Mouse (Mus musculus) Patski (cell line): Measurements from ENCODE around the gene Gm8439. TPM values are rescaled to one million over a fixed set of nuclear protein-coding genes. Genes with fewer than 3 reads are reported as not detected.
A peak's percentile ranks its signal among the peaks of the same experiment; 100 is the strongest.
"Not testable (repeated sequence)": the region's sequence is repeated elsewhere in the genome, so short reads cannot be mapped to it uniquely, and the experiment has no call there.

Experiments
- ATAC-seq: fragments of 100-300 bp; one replicate; pipeline ENCODE4 v1.8.0; 2021
- CTCF ChIA-PET: fragments of 350-600 bp; sonication (Branson Sonifier 250); formaldehyde crosslinking; loops from one replicate; lab custom pipeline; 2022; ENCODE audit warnings: inconsistent platforms; lab: Charles Lee
- POLR2A ChIA-PET: fragments of 350-600 bp; sonication (Branson Sonifier 250); formaldehyde crosslinking; loops from one replicate; lab custom pipeline; 2022; ENCODE audit warnings: antibody characterized with exemption, inconsistent platforms; lab: Charles Lee
- DNase-seq: peaks from one replicate; pipeline ENCODE4 v3.0.0-alpha.2; 2011; ENCODE audit warnings: low read depth, low spot score
- H3K27me3 ChIP-seq: fragments of 371-371 bp; one replicate; pipeline ENCODE4 v1.5.1; 2021
- CTCF ChIP-seq: fragments of 100-300 bp; IDR thresholded peaks from one replicate; pipeline ENCODE4 v1.5.1; 2021
- in situ Hi-C: fragments of 300-500 bp; cut with MboI; formaldehyde crosslinking; loops from 3 replicates; pipeline ENCODE4 v1.11.1; 2018; ENCODE audit warnings: low pct_unique_long_range_greater_than_20kb, mixed read lengths
- polyA plus RNA-seq: library from polyadenylated mRNA; unstranded; gene quantifications from one replicate; pipeline ENCODE4 v1.2.3, GENCODE M21; 2021

Gm8439 gene
- polyA plus RNA-seq, 1 experiment from 2014 or later = not detected

DNA sequence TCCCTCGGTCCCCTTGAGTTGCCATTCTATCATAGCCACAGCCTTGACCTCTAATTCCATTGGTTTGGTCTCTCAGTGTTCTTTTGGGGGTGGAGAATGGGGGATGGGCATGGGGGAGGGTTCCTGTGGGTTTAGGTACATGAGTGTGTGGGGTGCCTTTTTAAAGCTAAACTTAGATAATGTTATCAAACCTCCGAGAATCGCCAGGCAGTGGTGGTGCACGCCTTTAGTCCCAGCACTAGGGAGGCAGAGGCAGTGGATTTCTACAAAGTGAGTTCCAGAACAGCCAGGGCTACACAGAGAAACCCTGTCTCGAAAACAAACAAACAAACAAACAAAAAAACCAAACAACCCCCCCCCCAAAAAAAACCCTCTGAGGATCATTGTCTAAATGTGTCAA is 7.7 kb upstream of the Gm8439 start:
- H3K27me3 ChIP-seq = no peaks in the 10 kb centered on the region
- no peak for TF ChIP-seq CTCF
- in situ Hi-C loops = loop anchor here (5.0 kb wide), 1 partner anchor 171 kb away; no protein-coding TSS in a partner anchor
- ATAC-seq (no peak), DNase-seq (no peak)
- ChIA-PET CTCF (interaction anchor here (1.2 kb wide), 1 partner anchor 9 kb away, joined by 4 read pairs; no protein-coding TSS in a partner anchor), POLR2A (no interaction called here)

DNA sequence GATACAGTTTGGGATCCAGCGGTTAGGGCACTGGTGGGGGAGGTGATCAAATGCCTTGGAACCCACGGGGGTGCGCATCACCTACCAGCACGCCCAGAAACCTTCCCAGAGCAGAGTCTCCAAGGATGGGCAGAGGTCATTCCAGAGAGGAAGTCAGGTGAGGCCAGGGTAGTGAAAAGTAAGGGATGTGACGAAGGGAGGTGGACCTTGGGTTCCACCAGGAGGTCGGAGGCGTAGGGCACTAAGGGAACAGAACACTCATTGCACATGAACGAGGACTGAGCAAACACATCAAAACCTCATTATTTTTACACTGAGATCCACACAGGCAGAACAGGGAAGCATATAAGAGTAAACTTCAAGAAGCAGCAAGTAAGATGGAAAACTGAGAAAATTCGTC is 6.8 kb upstream of the Gm8439 start:
- DNase-seq = no peak
- POLR2A ChIA-PET = no interaction called here

DNA sequence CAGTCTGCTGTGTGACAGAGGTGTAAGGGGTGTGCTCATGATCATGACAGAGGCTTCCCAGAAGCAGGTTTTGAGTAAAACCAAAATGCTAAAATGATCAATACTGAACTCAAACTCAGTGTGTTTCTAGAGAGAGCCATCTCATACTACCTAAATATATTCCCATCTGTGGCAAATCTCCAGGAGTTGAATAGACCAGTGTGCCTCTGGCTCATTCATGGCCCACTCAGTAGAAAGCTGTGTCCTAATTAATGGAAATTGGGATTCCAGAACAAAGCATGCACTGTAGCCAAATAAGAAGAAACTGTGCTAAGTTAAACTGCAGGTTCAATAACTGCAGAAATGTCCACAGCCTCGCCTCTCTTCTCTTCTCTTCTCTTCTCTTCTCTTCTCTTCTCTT is 1.6 kb upstream of the Gm8439 start:
- ATAC-seq (no peak), DNase-seq (no peak)
- ChIA-PET POLR2A (no interaction called here), CTCF (no interaction called here)
- in situ Hi-C loops = no loop called here
- H3K27me3 ChIP-seq = no peaks in the 10 kb centered on the region
- no peak for TF ChIP-seq CTCF

More for the DNA sequence above, 6.8 kb upstream of the Gm8439 start:
- no peak for TF ChIP-seq CTCF
- no peak for ATAC-seq
- CTCF ChIA-PET = no interaction called here
- no peaks in the 10 kb centered on the region for H3K27me3 ChIP-seq
- in situ Hi-C loops = loop anchor here (5.0 kb wide), 1 partner anchor 171 kb away; no protein-coding TSS in a partner anchor

DNA sequence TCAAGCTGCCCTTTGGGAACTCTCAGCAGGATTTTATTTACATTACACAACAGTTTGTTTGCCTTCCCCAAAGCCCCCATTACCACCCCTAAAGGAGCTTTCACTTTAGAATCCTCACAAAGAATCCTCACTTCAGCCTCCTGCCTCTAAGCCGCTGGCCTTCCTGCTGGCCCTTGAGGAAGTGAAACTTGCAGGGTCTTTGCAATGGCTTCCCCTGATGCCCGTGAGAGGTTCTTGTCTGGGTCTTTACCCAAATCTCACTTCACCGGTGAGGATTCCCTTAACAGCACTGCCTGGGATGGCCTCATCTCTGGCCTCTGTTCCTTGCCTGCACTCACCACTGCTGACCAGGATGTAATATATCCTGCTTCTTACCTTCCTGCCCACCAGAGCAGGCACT is 525 bp downstream of the Gm8439 start:
- no peak for ATAC-seq
- in situ Hi-C loops = no loop called here
- H3K27me3 ChIP-seq = no peaks in the 10 kb centered on the region
- ChIA-PET CTCF (interaction anchor here (0.8 to 2.2 kb wide), 9 partner anchors 9 to 237 kb away, joined by 3 to 17 read pairs (median 5); partner anchors contain the start of gene Ctps), POLR2A (no interaction called here)
- TF ChIP-seq CTCF = no peak
- DNase-seq = no peak

DNA sequence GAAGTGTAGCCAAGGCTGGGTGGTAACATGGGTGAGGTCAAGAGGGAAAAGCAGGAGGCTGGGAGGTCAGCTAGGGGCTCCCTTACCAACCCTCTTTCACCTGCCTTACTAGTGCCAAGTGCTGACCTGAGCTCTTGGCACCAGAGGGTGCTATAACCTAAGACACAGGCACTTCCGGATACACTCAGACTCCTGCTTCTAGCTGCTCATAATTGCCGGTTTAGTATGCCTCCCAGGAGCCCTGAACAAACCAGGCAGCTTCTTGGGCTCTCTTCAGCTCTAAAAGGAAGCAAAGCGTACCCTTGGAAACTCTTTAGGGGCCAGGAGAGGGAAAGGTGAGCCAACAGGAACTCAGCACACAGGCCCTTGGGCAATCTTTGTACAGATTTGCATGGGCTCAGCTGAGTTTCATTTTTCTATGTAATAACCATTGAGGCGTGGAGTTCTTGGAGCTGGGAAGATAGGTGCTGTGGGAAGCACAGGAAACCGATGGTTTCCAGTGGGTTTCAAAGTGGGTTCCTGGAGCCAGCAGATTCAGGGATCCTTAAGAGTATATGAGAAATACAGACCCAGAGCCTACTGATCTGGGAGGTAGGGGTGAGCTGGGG is 1.4 kb downstream of the Gm8439 start:
- ATAC-seq = peak; percentile 90
- in situ Hi-C loops = loop anchor here (5.0 to 10.0 kb wide), 2 partner anchors 92 to 315 kb away; no protein-coding TSS in a partner anchor
- peak; percentile 77 for TF ChIP-seq CTCF
- CTCF ChIA-PET = interaction anchor here (0.8 to 2.2 kb wide), 13 partner anchors 9 to 236 kb away, joined by 3 to 17 read pairs (median 4); partner anchors contain the start of gene Ctps
- POLR2A ChIA-PET = no interaction called here
- no peak for DNase-seq
- H3K27me3 ChIP-seq = no peaks in the 10 kb centered on the region

DNA sequence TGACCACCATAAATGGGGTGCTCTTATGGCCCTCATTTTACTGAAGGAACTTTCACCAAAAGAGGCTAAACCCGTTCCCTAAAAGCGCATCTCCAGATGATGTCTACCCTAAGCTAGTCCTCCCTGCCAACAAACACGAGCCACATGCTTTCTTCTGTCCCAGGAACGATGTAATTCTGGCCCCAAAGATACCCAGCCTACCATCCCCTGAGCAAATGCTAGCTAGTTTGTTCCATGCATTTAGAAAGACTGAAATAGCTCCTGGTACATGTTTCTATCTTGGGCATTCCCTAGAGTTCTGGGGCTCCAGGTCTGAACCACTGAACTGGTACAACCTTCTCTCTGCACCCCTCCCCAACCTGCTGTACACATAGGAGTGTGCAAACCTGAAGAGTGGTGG is 2.4 kb downstream of the Gm8439 start:
- DNase-seq (no peak), ATAC-seq (no peak)
- H3K27me3 ChIP-seq = no peaks in the 10 kb centered on the region
- in situ Hi-C loops = loop anchor here (5.0 to 10.0 kb wide), 2 partner anchors 91 to 314 kb away; no protein-coding TSS in a partner anchor
- no peak for TF ChIP-seq CTCF
- CTCF ChIA-PET = interaction anchor here (2.1 to 2.2 kb wide), 2 partner anchors 91 to 235 kb away, joined by 6 to 17 read pairs; no protein-coding TSS in a partner anchor
- POLR2A ChIA-PET = no interaction called here

DNA sequence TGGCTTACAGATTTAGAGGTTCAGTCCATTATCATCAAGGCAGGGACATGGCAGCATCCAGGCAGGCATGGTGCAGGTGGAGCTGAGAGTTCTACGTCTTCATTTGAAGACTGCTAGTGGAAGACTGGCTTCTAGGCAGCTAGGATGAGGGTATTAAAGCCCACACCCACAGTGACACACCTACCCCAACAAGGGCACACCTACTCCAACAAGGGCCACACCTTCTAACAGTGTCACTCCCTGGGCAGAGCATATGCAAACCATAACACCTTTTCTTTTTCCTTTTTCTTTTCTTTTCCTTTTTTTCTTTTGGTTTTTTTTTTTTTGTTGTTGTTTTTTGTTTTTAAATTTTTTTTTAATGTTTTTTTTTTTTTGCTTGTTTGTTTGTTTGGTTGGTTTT is 7.7 kb downstream of the Gm8439 start:
- POLR2A ChIA-PET, CTCF ChIA-PET, DNase-seq, H3K27me3 ChIP-seq, ATAC-seq: not testable (repeated sequence)
- in situ Hi-C loops = loop anchor here (10.0 kb wide), 1 partner anchor 309 kb away; no protein-coding TSS in a partner anchor

DNA sequence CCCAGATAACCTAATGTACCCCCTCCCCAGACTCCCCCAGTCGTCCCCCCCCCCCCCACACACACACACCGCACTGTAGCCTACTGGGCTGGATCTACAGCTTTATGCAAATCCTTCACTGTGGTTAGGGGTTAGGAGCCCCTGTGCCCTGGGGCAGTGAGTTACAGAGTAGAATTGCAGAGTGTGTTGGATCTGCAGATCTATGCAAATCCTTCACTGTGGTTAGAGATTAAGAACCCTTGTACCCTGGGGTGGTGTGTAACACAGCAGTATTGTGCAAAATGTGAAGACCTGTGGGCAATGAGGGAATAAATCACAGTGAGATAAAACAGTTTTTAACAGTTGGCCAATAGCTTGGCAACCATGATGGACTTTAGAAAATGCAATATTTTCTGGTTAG is 10.4 kb downstream of the Gm8439 start:
- DNase-seq (no peak), ATAC-seq (no peak)

DNA sequence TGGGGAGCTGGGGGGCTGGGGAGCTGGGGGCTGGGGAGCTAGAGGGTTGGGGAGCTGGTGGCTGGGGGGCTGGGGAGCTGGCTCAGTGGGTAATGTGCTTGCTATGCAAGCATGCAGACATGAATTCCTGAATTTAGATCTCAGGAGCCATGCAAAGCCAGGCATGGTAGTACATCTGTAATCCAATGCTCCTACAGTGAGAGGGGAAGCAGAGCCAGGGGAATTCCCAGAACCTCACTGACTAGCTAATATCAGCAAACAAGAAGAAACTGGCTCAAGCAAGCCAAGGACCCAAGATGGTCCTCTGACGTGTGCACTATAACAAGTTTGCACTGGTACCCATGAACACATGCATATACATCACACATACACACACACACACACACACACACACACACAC is 13.2 kb downstream of the Gm8439 start:
- POLR2A ChIA-PET = no interaction called here
- DNase-seq = no peak
- no peak for TF ChIP-seq CTCF

More for the DNA sequence above, 10.4 kb downstream of the Gm8439 start:
- POLR2A ChIA-PET = interaction anchor here (0.8 kb wide), 1 partner anchor 27 kb away, joined by 3 read pairs; no protein-coding TSS in a partner anchor
- CTCF ChIA-PET = interaction anchor here (2.6 kb wide), 1 partner anchor 9 kb away, joined by 9 read pairs; the partner anchor contains the start of gene Gm8439
- H3K27me3 ChIP-seq = no peaks in the 10 kb centered on the region
- TF ChIP-seq CTCF = no peak
- in situ Hi-C loops = loop anchor here (10.0 kb wide), 1 partner anchor 306 kb away; no protein-coding TSS in a partner anchor

DNA sequence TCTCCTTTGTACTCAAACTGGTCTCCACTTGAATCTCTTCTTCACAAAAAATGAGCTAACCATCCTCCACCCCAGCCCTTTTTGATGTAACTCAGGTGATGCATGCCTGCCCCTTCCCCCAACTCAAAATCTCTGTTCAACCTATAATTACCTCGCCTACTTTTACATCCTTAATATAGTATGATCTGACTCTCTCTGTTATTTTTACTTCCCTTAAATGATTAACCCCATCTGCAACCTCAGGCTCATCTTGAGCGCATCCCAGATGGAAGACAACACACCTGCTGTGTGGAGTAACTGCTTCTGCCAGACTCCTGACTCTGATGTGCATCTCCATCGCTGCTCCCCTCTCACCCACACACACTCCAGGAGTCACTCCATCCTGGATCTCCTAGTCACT is 14.1 kb downstream of the Gm8439 start:
- no peak for TF ChIP-seq CTCF
- POLR2A ChIA-PET = no interaction called here
- ATAC-seq = no peak
- no peaks in the 10 kb centered on the region for H3K27me3 ChIP-seq
- CTCF ChIA-PET = interaction anchor here (0.8 kb wide), 1 partner anchor 9 kb away, joined by 3 read pairs; no protein-coding TSS in a partner anchor
- no peak for DNase-seq
- in situ Hi-C loops = no loop called here

More for the DNA sequence above, 13.2 kb downstream of the Gm8439 start:
- CTCF ChIA-PET = no interaction called here
- in situ Hi-C loops = no loop called here
- no peaks in the 10 kb centered on the region for H3K27me3 ChIP-seq
- ATAC-seq = no peak

DNA sequence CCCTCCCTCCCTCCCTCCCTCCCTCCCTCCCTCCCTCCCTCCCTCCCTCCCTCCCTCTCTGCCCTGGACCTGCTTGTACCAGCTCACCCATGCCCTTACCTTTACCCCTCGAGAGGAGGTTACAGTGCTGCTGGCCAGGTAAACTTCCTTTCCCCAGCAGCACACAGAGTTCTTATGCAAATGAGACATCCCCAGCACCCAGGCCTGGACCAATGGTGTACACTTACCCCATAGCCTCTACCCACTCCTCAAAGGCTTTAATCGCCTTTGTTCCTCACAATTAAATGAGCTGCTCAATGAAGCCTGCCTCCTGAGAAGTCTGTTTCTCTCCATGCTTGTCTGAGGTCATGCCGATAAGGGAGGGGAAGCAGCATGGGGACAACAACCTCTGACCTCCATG is 18.4 kb downstream of the Gm8439 start:
- ATAC-seq (no peak), DNase-seq (no peak)
- TF ChIP-seq CTCF = no peak
- POLR2A ChIA-PET = no interaction called here
- CTCF ChIA-PET = no interaction called here
- in situ Hi-C loops = no loop called here
- no peaks in the 10 kb centered on the region for H3K27me3 ChIP-seq
